Mouse (Mus musculus) liver, embryonic 14.5 days (tissue): ENCODE data around the gene Dvl3. TPM values are rescaled to one million over a fixed set of nuclear protein-coding genes. Genes with fewer than 3 reads are reported as not detected.

Experiments used
- ATAC-seq: fragments of 200-750 bp; cut with Nextera tagmentation; 2 replicates; pipeline ENCODE4 v1.8.0; 2017; ENCODE audit warnings: moderate number of reproducible peaks, mild to moderate bottlenecking, moderate library complexity; ENCODE audit not compliant: insufficient read depth
- DNase-seq, 3 experiments: peaks; one replicate each; pipeline ENCODE4 v3.0.0-alpha.2; 2012 to 2013; ENCODE audit warnings: low read depth in 3 of 3, low spot score in 3 of 3
- H3K27ac ChIP-seq: fragments of 300-500 bp; sonication (generic); 2 replicates; pipeline ENCODE4 v1.5.1; 2014; ENCODE audit warnings: moderate library complexity, mild to moderate bottlenecking, control low read depth, inconsistent platforms
- H3K27me3 ChIP-seq: fragments of 300-500 bp; sonication (generic); 2 replicates; pipeline ENCODE4 v1.6.1; 2014; ENCODE audit warnings: mild to moderate bottlenecking, low read length, moderate library complexity; ENCODE audit not compliant: control insufficient read depth, insufficient read depth
- H3K36me3 ChIP-seq: fragments of 300-500 bp; sonication (generic); replicated peaks from 2 replicates; pipeline ENCODE4 v1.6.1; 2014; ENCODE audit warnings: low read depth; ENCODE audit not compliant: control insufficient read depth, insufficient read depth
- H3K4me1 ChIP-seq, 2 experiments: fragments of 200-500 bp in 1 of 2; fragments of 300-500 bp in 1 of 2; sonication (generic) in 1 of 2; replicated peaks; 2 replicates each; pipeline ENCODE4 v1.6.1; 2012 to 2014; ENCODE audit warnings: antibody characterized with exemption in 1 of 2, inconsistent platforms in 1 of 2, low read length in 1 of 2; ENCODE audit not compliant: control insufficient read depth in 2 of 2, insufficient read depth in 2 of 2
- H3K4me2 ChIP-seq: fragments of 300-500 bp; sonication (generic); 2 replicates; pipeline ENCODE4 v1.6.1; 2014; ENCODE audit warnings: low read depth, mild to moderate bottlenecking, control low read depth, moderate library complexity
- H3K4me3 ChIP-seq, 2 experiments: fragments of 200-500 bp in 1 of 2; fragments of 300-500 bp in 1 of 2; sonication (generic) in 1 of 2; 2 replicates each; pipeline ENCODE4 v1.5.1; 2012 to 2014; ENCODE audit warnings: low read depth in 2 of 2, low read length in 2 of 2, mild to moderate bottlenecking in 2 of 2, control low read depth in 1 of 2, inconsistent platforms in 1 of 2, moderate library complexity in 1 of 2; ENCODE audit not compliant: insufficient read depth in 1 of 2
- H3K9ac ChIP-seq: fragments of 300-500 bp; sonication (generic); replicated peaks from 2 replicates; pipeline ENCODE4 v1.6.1; 2014; ENCODE audit warnings: mild to moderate bottlenecking, control low read depth, moderate library complexity
- H3K9me3 ChIP-seq: fragments of 300-500 bp; sonication (generic); 2 replicates; pipeline ENCODE4 v1.6.1; 2016; ENCODE audit warnings: low read length, mixed read lengths; ENCODE audit not compliant: control insufficient read depth
- CTCF ChIP-seq: IDR thresholded peaks from 2 replicates; pipeline ENCODE4 v1.5.1; 2016; ENCODE audit warnings: antibody characterized with exemption, low read depth, control low read depth
- EP300 ChIP-seq: IDR thresholded peaks from 2 replicates; pipeline ENCODE4 v1.6.1; 2016; ENCODE audit warnings: antibody characterized with exemption, low read depth
- WGBS: fragments of 180-500 bp; shearing (Covaris S2); extraction: QIAGEN DNeasy Blood & Tissue Kit; methylation state at CpG from one replicate; pipeline ENCODE4 v1.1.7; 2014; ENCODE audit not compliant: insufficient replicate concordance; 5-methylcytosine and 5-hydroxymethylcytosine counted together
- polyA plus RNA-seq, 2 experiments: library from polyadenylated mRNA; depleted of rRNA in 1 of 2; stranded (reverse) in 1 of 2; unstranded in 1 of 2; fragments of >200 nt; fragmentation: Nextera tagmentation in 1 of 2; extraction: Ambion mirVana in 1 of 2; gene quantifications; 2 replicates each; pipeline versions ENCODE4 v1.2.1 to v1.2.3; 2012 to 2014

Dvl3 gene
- polyA plus RNA-seq, 2 experiments = 4.9 to 7.3 TPM

DNA sequence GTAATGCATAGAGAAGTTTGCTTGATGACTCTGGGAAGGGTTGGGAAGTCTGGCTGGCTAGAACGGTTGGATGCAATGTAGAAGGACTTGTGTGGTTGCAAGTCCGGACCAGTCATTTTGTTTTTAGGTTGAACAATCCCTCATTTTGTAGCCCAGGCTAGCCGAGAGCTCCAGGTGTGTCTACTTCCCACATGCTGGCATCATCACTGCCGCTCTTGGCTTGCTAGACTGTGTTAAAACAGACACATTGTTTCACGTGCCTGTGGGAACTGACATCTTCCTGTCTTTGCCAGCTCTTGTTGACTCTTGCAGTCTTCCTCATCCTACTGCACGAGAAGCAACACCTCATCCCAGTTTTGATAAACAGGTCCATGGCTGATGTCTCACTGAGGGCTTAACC lies 38.2 kb downstream of the Dvl3 start:
- no peak for TF ChIP-seq CTCF
- no peak overlapping the region for H3K4me3 ChIP-seq
- H3K27me3 ChIP-seq = no peaks in the 10 kb centered on the region
- no peaks in the 10 kb centered on the region for H3K9me3 ChIP-seq
- DNase-seq (no peak), ATAC-seq (no peak)
- WGBS = 70% methylated on average over 6 of the region's 6 CpGs
- no peak overlapping the region for H3K9ac ChIP-seq
- no peak overlapping the region for H3K4me2 ChIP-seq
- no peak overlapping the region for H3K27ac ChIP-seq
- peaks cover 41% of the 10 kb centered on the region for H3K36me3 ChIP-seq
- no peaks in the 10 kb centered on the region for H3K4me1 ChIP-seq

DNA sequence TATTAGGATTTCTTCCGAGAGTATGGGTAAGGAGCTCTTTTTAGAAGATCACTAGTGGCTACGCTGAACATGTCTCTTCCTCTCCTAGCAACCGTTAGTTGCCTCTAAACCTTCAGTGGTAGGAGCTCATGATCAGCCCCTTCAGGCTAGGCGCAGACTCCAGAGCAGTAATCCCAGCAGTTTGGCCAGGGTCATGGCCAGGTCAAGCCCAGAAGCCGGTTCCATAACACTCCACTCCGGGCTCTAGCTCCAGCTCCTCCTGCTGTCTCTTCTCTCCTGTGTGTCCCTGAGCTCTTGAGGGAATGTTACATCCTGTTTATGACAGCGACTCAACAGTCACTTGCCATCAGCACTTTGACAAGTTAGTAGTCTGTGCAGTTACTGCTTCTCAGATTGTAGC lies 40.6 kb downstream of the Dvl3 start:
- no peak for TF ChIP-seq CTCF
- TF ChIP-seq EP300 = no peak
- ATAC-seq = no peak
- no peak for DNase-seq
- Histone ChIP-seq H3K9ac (no peak overlapping the region), H3K4me2 (no peak overlapping the region), H3K4me3 (no peak overlapping the region), H3K36me3 (peaks cover 40% of the 10 kb centered on the region), H3K27ac (no peak overlapping the region), H3K9me3 (no peaks in the 10 kb centered on the region), H3K27me3 (no peaks in the 10 kb centered on the region), H3K4me1 (no peaks in the 10 kb centered on the region)
- WGBS = 80% methylated on average over 7 of the region's 7 CpGs

DNA sequence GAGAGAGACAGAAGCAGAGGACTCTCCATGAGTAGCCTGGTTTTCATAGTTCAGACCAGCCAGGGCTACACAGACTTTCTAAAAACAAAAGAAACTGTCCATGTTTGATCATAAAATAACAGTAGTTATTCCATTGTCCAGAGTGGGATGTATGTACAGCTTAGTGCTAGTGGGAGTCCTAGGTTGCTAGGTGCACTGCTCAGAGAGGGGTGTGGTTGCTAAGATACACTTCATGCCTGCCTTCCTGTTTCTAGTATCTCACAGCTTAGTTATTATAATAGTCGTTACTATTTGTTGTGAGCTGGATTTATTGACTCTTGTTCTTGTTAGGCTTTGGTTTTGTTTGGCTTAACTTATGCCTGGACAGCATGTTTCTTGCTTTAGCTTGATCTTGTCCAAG lies 48.3 kb downstream of the Dvl3 start:
- H3K27ac ChIP-seq = no peak overlapping the region
- no peak overlapping the region for H3K4me3 ChIP-seq
- H3K9ac ChIP-seq = no peak overlapping the region
- no peak for TF ChIP-seq EP300
- TF ChIP-seq CTCF = no peak
- no peak overlapping the region for H3K4me2 ChIP-seq
- peaks cover 16% of the 10 kb centered on the region for H3K36me3 ChIP-seq
- no peak for DNase-seq
- no peak for ATAC-seq
- no peaks in the 10 kb centered on the region for H3K27me3 ChIP-seq
- H3K9me3 ChIP-seq = no peaks in the 10 kb centered on the region
- WGBS = 45% methylated on average over 1 of the region's 1 CpGs
- H3K4me1 ChIP-seq = no peaks in the 10 kb centered on the region

Other genes starting within 250 kb of the Dvl3 start
- gene Parl, start 214.6 kb upstream of the Dvl3 start, polyA plus RNA-seq (2012; rRNA removed) = 19.0 and 20.7 TPM in 2 replicates
- gene Parl, start 214.6 kb upstream of the Dvl3 start, polyA plus RNA-seq (2014; fragmentation: Nextera tagmentation; extraction: Ambion mirVana) = 41.3 and 41.6 TPM in 2 replicates
- gene Cyp2ab1, start 191.6 kb upstream of the Dvl3 start, polyA plus RNA-seq (2012; rRNA removed) = not detected in 2 replicates
- not detected in 2 replicates for gene Cyp2ab1, start 191.6 kb upstream of the Dvl3 start, polyA plus RNA-seq (2014; fragmentation: Nextera tagmentation; extraction: Ambion mirVana)
- 22.8 and 26.2 TPM in 2 replicates for gene Abcc5, start 90.6 kb upstream of the Dvl3 start, polyA plus RNA-seq (2012; rRNA removed)
- gene Abcc5, start 90.6 kb upstream of the Dvl3 start, polyA plus RNA-seq (2014; fragmentation: Nextera tagmentation; extraction: Ambion mirVana) = 14.5 and 15.7 TPM in 2 replicates
- gene Eif2b5, start 18.2 kb upstream of the Dvl3 start, polyA plus RNA-seq (2012; rRNA removed) = 19.6 and 23.3 TPM in 2 replicates
- gene Eif2b5, start 18.2 kb upstream of the Dvl3 start, polyA plus RNA-seq (2014; fragmentation: Nextera tagmentation; extraction: Ambion mirVana) = 39.0 and 44.1 TPM in 2 replicates
- 259 and 268 TPM in 2 replicates for gene Ap2m1, start 18.5 kb downstream of the Dvl3 start, polyA plus RNA-seq (2012; rRNA removed)
- 364 and 392 TPM in 2 replicates for gene Ap2m1, start 18.5 kb downstream of the Dvl3 start, polyA plus RNA-seq (2014; fragmentation: Nextera tagmentation; extraction: Ambion mirVana)
- gene Abcf3, start 31.6 kb downstream of the Dvl3 start, polyA plus RNA-seq (2012; rRNA removed) = 14.3 and 15.0 TPM in 2 replicates
- 19.5 and 24.4 TPM in 2 replicates for gene Abcf3, start 31.6 kb downstream of the Dvl3 start, polyA plus RNA-seq (2014; fragmentation: Nextera tagmentation; extraction: Ambion mirVana)
- gene Vwa5b2, start 72.5 kb downstream of the Dvl3 start, polyA plus RNA-seq (2012; rRNA removed) = 0.23 and 0.35 TPM in 2 replicates
- gene Vwa5b2, start 72.5 kb downstream of the Dvl3 start, polyA plus RNA-seq (2014; fragmentation: Nextera tagmentation; extraction: Ambion mirVana) = 0.18 and 0.19 TPM in 2 replicates
- 9.4 and 10.3 TPM in 2 replicates for gene Eef1akmt4, start 94.6 kb downstream of the Dvl3 start, polyA plus RNA-seq (2012; rRNA removed)
- 18.1 and 20.7 TPM in 2 replicates for gene Eef1akmt4, start 94.6 kb downstream of the Dvl3 start, polyA plus RNA-seq (2014; fragmentation: Nextera tagmentation; extraction: Ambion mirVana)
- gene Gm49333, start 94.6 kb downstream of the Dvl3 start, polyA plus RNA-seq (2012; rRNA removed) = 0.04 and 0.08 TPM in 2 replicates
- gene Gm49333, start 94.6 kb downstream of the Dvl3 start, polyA plus RNA-seq (2014; fragmentation: Nextera tagmentation; extraction: Ambion mirVana) = not detected in 2 replicates
- gene Alg3, start 94.8 kb downstream of the Dvl3 start, polyA plus RNA-seq (2012; rRNA removed) = 9.3 and 12.7 TPM in 2 replicates
- gene Alg3, start 94.8 kb downstream of the Dvl3 start, polyA plus RNA-seq (2014; fragmentation: Nextera tagmentation; extraction: Ambion mirVana) = 21.7 and 23.6 TPM in 2 replicates
- 0.32 and 0.38 TPM in 2 replicates for gene Camk2n2, start 104.3 kb downstream of the Dvl3 start, polyA plus RNA-seq (2012; rRNA removed)
- gene Camk2n2, start 104.3 kb downstream of the Dvl3 start, polyA plus RNA-seq (2014; fragmentation: Nextera tagmentation; extraction: Ambion mirVana) = 0.19 and 0.32 TPM in 2 replicates
- gene Ece2, start 112.8 kb downstream of the Dvl3 start, polyA plus RNA-seq (2012; rRNA removed) = 0.08 TPM in 1 of 2 replicates, not detected in the other
- gene Ece2, start 112.8 kb downstream of the Dvl3 start, polyA plus RNA-seq (2014; fragmentation: Nextera tagmentation; extraction: Ambion mirVana) = 0.04 TPM in 1 of 2 replicates, not detected in the other
- gene Psmd2, start 134.7 kb downstream of the Dvl3 start, polyA plus RNA-seq (2012; rRNA removed) = 61.5 and 89.2 TPM in 2 replicates
- gene Psmd2, start 134.7 kb downstream of the Dvl3 start, polyA plus RNA-seq (2014; fragmentation: Nextera tagmentation; extraction: Ambion mirVana) = 162 and 165 TPM in 2 replicates
- 76.0 and 101 TPM in 2 replicates for gene Eif4g1, start 151.3 kb downstream of the Dvl3 start, polyA plus RNA-seq (2012; rRNA removed)
- 65.1 and 76.7 TPM in 2 replicates for gene Eif4g1, start 151.3 kb downstream of the Dvl3 start, polyA plus RNA-seq (2014; fragmentation: Nextera tagmentation; extraction: Ambion mirVana)
- 1.0 and 1.4 TPM in 2 replicates for gene Fam131a, start 176.3 kb downstream of the Dvl3 start, polyA plus RNA-seq (2012; rRNA removed)
- gene Fam131a, start 176.3 kb downstream of the Dvl3 start, polyA plus RNA-seq (2014; fragmentation: Nextera tagmentation; extraction: Ambion mirVana) = 1.3 TPM in 2 replicates
- gene Polr2h, start 200.7 kb downstream of the Dvl3 start, polyA plus RNA-seq (2012; rRNA removed) = 21.5 and 30.1 TPM in 2 replicates
- 45.4 and 49.6 TPM in 2 replicates for gene Polr2h, start 200.7 kb downstream of the Dvl3 start, polyA plus RNA-seq (2014; fragmentation: Nextera tagmentation; extraction: Ambion mirVana)
- 16.7 and 20.9 TPM in 2 replicates for gene Clcn2, start 200.8 kb downstream of the Dvl3 start, polyA plus RNA-seq (2012; rRNA removed)
- 4.9 and 5.6 TPM in 2 replicates for gene Clcn2, start 200.8 kb downstream of the Dvl3 start, polyA plus RNA-seq (2014; fragmentation: Nextera tagmentation; extraction: Ambion mirVana)
- gene Chrd, start 216.1 kb downstream of the Dvl3 start, polyA plus RNA-seq (2012; rRNA removed) = 0.42 and 0.71 TPM in 2 replicates
- 0.21 and 0.24 TPM in 2 replicates for gene Chrd, start 216.1 kb downstream of the Dvl3 start, polyA plus RNA-seq (2014; fragmentation: Nextera tagmentation; extraction: Ambion mirVana)
- gene Thpo, start 217.5 kb downstream of the Dvl3 start, polyA plus RNA-seq (2012; rRNA removed) = 2.8 and 3.6 TPM in 2 replicates
- 3.6 and 3.7 TPM in 2 replicates for gene Thpo, start 217.5 kb downstream of the Dvl3 start, polyA plus RNA-seq (2014; fragmentation: Nextera tagmentation; extraction: Ambion mirVana)